Mouse (Mus musculus) gastrocnemius, postnatal 4 days (tissue): ENCODE results near the gene Cldn15. TPM values are rescaled to one million over a fixed set of nuclear protein-coding genes. Genes with fewer than 3 reads are reported as not detected.
"Not testable (repeated sequence)": the region's sequence is repeated elsewhere in the genome, so short reads cannot be mapped to it uniquely, and the experiment has no call there.

Source experiments
- DNase-seq, 2 experiments: peaks; one replicate each; pipeline ENCODE4 v3.0.0; 2021 to 2022; ENCODE audit warnings: low spot score in 2 of 2, mixed read lengths in 2 of 2
- total RNA-seq, 2 experiments: library from RNA; stranded (reverse); gene quantifications; 2 replicates each; pipeline ENCODE4 v1.2.3; 2021

The Cldn15 gene
- total RNA-seq, 2 experiments from 2014 or later = 4.7 to 4.9 TPM

GRCm38 (mm10) chr5:136949551-136950336 lies 16.7 kb upstream of the Cldn15 start:
- not testable (repeated sequence) for DNase-seq

- no peak for DNase-seq
Observed at GRCm38 (mm10) chr5:136950521-136950920, 15.9 kb upstream of the Cldn15 start.

- DNase-seq = no peak
Observed at GRCm38 (mm10) chr5:136952153-136952552, 14.3 kb upstream of the Cldn15 start.

- peak; percentile 93 to 97 for DNase-seq
Observed at GRCm38 (mm10) chr5:136953015-136953414, 13.4 kb upstream of the Cldn15 start, which contains the start of gene Fis1. Fis1 (plus strand) TSS chr5:136953275.

- DNase-seq = peak in 1 of 2 experiments; percentile 32
Observed at GRCm38 (mm10) chr5:136953440-136953951, 12.9 kb upstream of the Cldn15 start.

- no peak for DNase-seq
Observed at GRCm38 (mm10) chr5:136955622-136956021, 10.8 kb upstream of the Cldn15 start.

GRCm38 (mm10) chr5:136957250-136957649 lies 9.2 kb upstream of the Cldn15 start:
- no peak for DNase-seq

GRCm38 (mm10) chr5:136958991-136959605 lies 7.3 kb upstream of the Cldn15 start:
- no peak for DNase-seq

- DNase-seq = no peak
Observed at GRCm38 (mm10) chr5:136960053-136960452, 6.4 kb upstream of the Cldn15 start.

GRCm38 (mm10) chr5:136961334-136961982 lies 5.0 kb upstream of the Cldn15 start:
- no peak for DNase-seq

GRCm38 (mm10) chr5:136961983-136962461 lies 4.4 kb upstream of the Cldn15 start:
- DNase-seq = peak; percentile 69 to 90

- peak; percentile 64 to 84 for DNase-seq
Observed at GRCm38 (mm10) chr5:136962501-136962900, 3.9 kb upstream of the Cldn15 start.

- DNase-seq = no peak
Observed at GRCm38 (mm10) chr5:136962966-136963540, 3.4 kb upstream of the Cldn15 start.

- DNase-seq = no peak
Observed at GRCm38 (mm10) chr5:136965210-136965609, 1.2 kb upstream of the Cldn15 start.

GRCm38 (mm10) chr5:136965686-136966085 lies 730 bp upstream of the Cldn15 start:
- no peak for DNase-seq

GRCm38 (mm10) chr5:136966861-136967455 lies 542 bp downstream of the Cldn15 start:
- DNase-seq = no peak

GRCm38 (mm10) chr5:136967592-136967991 lies 1.2 kb downstream of the Cldn15 start:
- peak; percentile 57 to 81 for DNase-seq

- DNase-seq = peak in 1 of 2 experiments; percentile 73
Observed at GRCm38 (mm10) chr5:136970703-136971102, 4.3 kb downstream of the Cldn15 start.

- no peak for DNase-seq
Observed at GRCm38 (mm10) chr5:136973670-136974069, 7.3 kb downstream of the Cldn15 start.

GRCm38 (mm10) chr5:136977769-136978168 lies 11.4 kb downstream of the Cldn15 start:
- no peak for DNase-seq

- DNase-seq = no peak
Observed at GRCm38 (mm10) chr5:136979762-136980161, 13.3 kb downstream of the Cldn15 start.
